Mouse (Mus musculus) liver, embryonic 14.5 days (tissue): ENCODE measurements at regions not wholly inside any gene's neighbourhood (a gene's known extent, or its start where the extent isn't known, plus 50 kb on each side); places are given as distances from the start of the nearest gene placed in this dataset.

Source experiments
- ATAC-seq: fragments of 200-750 bp; cut with Nextera tagmentation; 2 replicates; pipeline ENCODE4 v1.8.0; 2017; ENCODE audit warnings: moderate number of reproducible peaks, mild to moderate bottlenecking, moderate library complexity; ENCODE audit not compliant: insufficient read depth
- DNase-seq, 3 experiments: peaks; one replicate each; pipeline ENCODE4 v3.0.0-alpha.2; 2012 to 2013; ENCODE audit warnings: low read depth in 3 of 3, low spot score in 3 of 3
- H3K27ac ChIP-seq: fragments of 300-500 bp; sonication (generic); 2 replicates; pipeline ENCODE4 v1.5.1; 2014; ENCODE audit warnings: moderate library complexity, mild to moderate bottlenecking, control low read depth, inconsistent platforms
- H3K27me3 ChIP-seq: fragments of 300-500 bp; sonication (generic); 2 replicates; pipeline ENCODE4 v1.6.1; 2014; ENCODE audit warnings: mild to moderate bottlenecking, low read length, moderate library complexity; ENCODE audit not compliant: control insufficient read depth, insufficient read depth
- H3K36me3 ChIP-seq: fragments of 300-500 bp; sonication (generic); replicated peaks from 2 replicates; pipeline ENCODE4 v1.6.1; 2014; ENCODE audit warnings: low read depth; ENCODE audit not compliant: control insufficient read depth, insufficient read depth
- H3K4me1 ChIP-seq, 2 experiments: fragments of 200-500 bp in 1 of 2; fragments of 300-500 bp in 1 of 2; sonication (generic) in 1 of 2; replicated peaks; 2 replicates each; pipeline ENCODE4 v1.6.1; 2012 to 2014; ENCODE audit warnings: antibody characterized with exemption in 1 of 2, inconsistent platforms in 1 of 2, low read length in 1 of 2; ENCODE audit not compliant: control insufficient read depth in 2 of 2, insufficient read depth in 2 of 2
- H3K4me2 ChIP-seq: fragments of 300-500 bp; sonication (generic); 2 replicates; pipeline ENCODE4 v1.6.1; 2014; ENCODE audit warnings: low read depth, mild to moderate bottlenecking, control low read depth, moderate library complexity
- H3K4me3 ChIP-seq, 2 experiments: fragments of 200-500 bp in 1 of 2; fragments of 300-500 bp in 1 of 2; sonication (generic) in 1 of 2; 2 replicates each; pipeline ENCODE4 v1.5.1; 2012 to 2014; ENCODE audit warnings: low read depth in 2 of 2, low read length in 2 of 2, mild to moderate bottlenecking in 2 of 2, control low read depth in 1 of 2, inconsistent platforms in 1 of 2, moderate library complexity in 1 of 2; ENCODE audit not compliant: insufficient read depth in 1 of 2
- H3K9ac ChIP-seq: fragments of 300-500 bp; sonication (generic); replicated peaks from 2 replicates; pipeline ENCODE4 v1.6.1; 2014; ENCODE audit warnings: mild to moderate bottlenecking, control low read depth, moderate library complexity
- H3K9me3 ChIP-seq: fragments of 300-500 bp; sonication (generic); 2 replicates; pipeline ENCODE4 v1.6.1; 2016; ENCODE audit warnings: low read length, mixed read lengths; ENCODE audit not compliant: control insufficient read depth
- CTCF ChIP-seq: IDR thresholded peaks from 2 replicates; pipeline ENCODE4 v1.5.1; 2016; ENCODE audit warnings: antibody characterized with exemption, low read depth, control low read depth
- EP300 ChIP-seq: IDR thresholded peaks from 2 replicates; pipeline ENCODE4 v1.6.1; 2016; ENCODE audit warnings: antibody characterized with exemption, low read depth
- WGBS: fragments of 180-500 bp; shearing (Covaris S2); extraction: QIAGEN DNeasy Blood & Tissue Kit; methylation state at CpG from one replicate; pipeline ENCODE4 v1.1.7; 2014; ENCODE audit not compliant: insufficient replicate concordance; 5-methylcytosine and 5-hydroxymethylcytosine counted together

DNA sequence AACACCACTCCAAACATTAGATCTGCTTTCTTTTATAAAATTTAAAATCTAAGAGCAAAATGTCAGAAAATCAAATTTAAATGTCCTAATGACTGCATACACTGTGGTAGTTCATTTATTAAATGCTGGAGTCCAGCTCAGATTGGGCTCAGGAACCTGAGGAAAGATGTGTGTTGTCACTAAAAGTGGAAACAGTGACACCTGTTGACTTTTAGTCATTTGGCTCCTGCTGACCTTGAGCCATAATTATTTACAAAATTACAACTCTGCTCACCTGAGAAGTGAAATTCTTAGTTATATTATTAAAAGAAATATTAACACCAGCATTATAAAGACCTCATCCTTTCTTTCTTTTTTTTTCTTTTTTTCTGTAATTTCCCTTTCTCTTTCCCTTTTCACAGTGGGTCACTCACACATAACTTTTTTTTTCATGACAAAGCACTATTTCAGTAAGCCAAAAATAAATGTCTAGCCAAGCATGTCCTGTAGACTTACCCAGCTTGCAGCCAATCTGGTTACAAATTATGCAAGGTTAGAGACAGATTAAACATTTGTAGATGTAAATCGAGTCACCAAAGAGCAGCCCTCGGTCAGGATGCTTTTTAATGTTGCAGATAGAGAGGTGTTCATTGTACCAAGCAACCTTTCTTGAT is 288.9 kb upstream of the Tet2 start:
- 44% methylated on average over 2 of the region's 2 CpGs for WGBS
- H3K4me1 ChIP-seq, result no peaks in the 10 kb centered on the region
- ATAC-seq (no peak), DNase-seq (no peak)
- H3K27me3 ChIP-seq, result no peaks in the 10 kb centered on the region
- H3K4me2 ChIP-seq, result no peak overlapping the region
- no peak overlapping the region for H3K27ac ChIP-seq
- no peaks in the 10 kb centered on the region for H3K36me3 ChIP-seq
- TF ChIP-seq CTCF (no peak), EP300 (no peak)
- H3K9ac ChIP-seq, result no peak overlapping the region
- H3K9me3 ChIP-seq, result no peaks in the 10 kb centered on the region
- H3K4me3 ChIP-seq, result no peak overlapping the region

DNA sequence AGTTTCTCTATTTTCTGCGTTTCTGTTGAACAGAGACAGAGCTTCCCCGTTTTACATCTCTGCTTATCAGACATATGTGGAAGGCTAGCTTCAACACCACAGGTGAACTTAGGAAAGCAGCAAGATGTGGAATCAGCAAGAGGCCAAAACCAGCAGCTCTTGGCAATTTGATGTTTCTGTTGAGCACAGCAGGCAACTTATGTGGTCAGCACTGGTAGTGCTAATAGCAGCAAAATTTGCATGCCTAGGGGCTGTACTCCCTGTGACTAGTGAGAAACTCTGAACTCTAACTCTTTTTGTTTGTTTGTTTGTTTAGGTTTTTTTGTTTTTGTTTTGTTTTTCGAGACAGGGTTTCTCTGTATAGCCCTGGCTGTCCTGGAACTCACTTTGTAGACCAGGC is 289.5 kb upstream of the Tet2 start:
- DNase-seq (no peak), ATAC-seq (no peak)
- WGBS, result 42% methylated on average over 3 of the region's 3 CpGs

DNA sequence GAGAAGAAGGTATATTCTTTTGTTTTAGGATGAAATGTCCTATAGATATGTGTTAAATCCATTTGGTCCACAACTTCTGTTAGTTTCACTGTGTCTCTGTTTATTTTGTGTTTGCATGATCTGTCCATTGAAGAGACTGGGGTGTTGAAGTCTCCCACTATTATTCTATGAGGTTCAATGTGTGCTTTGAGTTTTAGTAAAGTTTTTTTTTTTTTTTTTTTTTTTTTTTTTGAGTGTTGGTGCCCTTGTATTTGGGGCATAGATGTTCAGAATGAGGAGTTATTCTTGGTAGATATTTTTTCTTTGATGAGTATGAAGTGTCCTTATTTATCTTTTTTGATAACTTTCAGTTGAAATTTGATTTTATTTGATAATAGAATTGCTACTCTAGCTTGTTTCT is 301.4 kb upstream of the Tet2 start:
- Histone ChIP-seq H3K27me3 (no peaks in the 10 kb centered on the region), H3K4me2 (no peak overlapping the region), H3K4me3 (no peak overlapping the region), H3K9me3 (no peaks in the 10 kb centered on the region), H3K9ac (no peak overlapping the region), H3K27ac (no peak overlapping the region), H3K36me3 (no peaks in the 10 kb centered on the region), H3K4me1 (no peaks in the 10 kb centered on the region)
- TF ChIP-seq EP300 (no peak), CTCF (no peak)
- no peak for DNase-seq
- ATAC-seq, result no peak

More for the DNA sequence above, 289.5 kb upstream of the Tet2 start:
- Histone ChIP-seq H3K27me3 (no peaks in the 10 kb centered on the region), H3K27ac (no peak overlapping the region), H3K9me3 (no peaks in the 10 kb centered on the region), H3K36me3 (no peaks in the 10 kb centered on the region), H3K4me3 (no peak overlapping the region), H3K4me2 (no peak overlapping the region), H3K9ac (no peak overlapping the region), H3K4me1 (no peaks in the 10 kb centered on the region)
- TF ChIP-seq EP300, result no peak
- no peak for TF ChIP-seq CTCF

DNA sequence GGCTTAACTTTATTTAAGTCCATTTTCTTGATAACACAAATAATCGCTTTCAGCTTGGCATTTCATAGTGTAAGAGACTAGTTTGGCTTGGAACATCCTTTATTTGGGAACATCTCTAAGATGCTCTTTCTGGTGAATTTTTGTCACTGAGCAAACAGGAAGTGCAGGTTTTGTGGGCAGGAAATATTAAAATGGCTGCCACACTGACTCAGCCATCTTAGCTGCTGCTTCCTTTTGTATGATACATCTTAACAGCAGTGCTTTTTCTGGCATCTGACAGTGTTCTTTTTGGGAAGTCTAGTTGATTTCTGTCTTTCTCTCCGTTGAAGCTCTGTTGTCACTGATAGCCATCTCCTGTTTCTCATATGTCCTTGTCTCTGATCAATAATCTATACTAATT is 329.4 kb upstream of the Tet2 start:
- Histone ChIP-seq H3K36me3 (no peaks in the 10 kb centered on the region), H3K9ac (no peak overlapping the region), H3K27ac (no peak overlapping the region), H3K27me3 (no peaks in the 10 kb centered on the region), H3K4me3 (no peak overlapping the region), H3K4me1 (no peaks in the 10 kb centered on the region; a peak in 1 of 4 replicates), H3K9me3 (no peaks in the 10 kb centered on the region), H3K4me2 (no peak overlapping the region)
- no peak for TF ChIP-seq EP300
- no peak for TF ChIP-seq CTCF
- ATAC-seq (no peak), DNase-seq (no peak)
- WGBS, result 45% methylated on average over 2 of the region's 2 CpGs

DNA sequence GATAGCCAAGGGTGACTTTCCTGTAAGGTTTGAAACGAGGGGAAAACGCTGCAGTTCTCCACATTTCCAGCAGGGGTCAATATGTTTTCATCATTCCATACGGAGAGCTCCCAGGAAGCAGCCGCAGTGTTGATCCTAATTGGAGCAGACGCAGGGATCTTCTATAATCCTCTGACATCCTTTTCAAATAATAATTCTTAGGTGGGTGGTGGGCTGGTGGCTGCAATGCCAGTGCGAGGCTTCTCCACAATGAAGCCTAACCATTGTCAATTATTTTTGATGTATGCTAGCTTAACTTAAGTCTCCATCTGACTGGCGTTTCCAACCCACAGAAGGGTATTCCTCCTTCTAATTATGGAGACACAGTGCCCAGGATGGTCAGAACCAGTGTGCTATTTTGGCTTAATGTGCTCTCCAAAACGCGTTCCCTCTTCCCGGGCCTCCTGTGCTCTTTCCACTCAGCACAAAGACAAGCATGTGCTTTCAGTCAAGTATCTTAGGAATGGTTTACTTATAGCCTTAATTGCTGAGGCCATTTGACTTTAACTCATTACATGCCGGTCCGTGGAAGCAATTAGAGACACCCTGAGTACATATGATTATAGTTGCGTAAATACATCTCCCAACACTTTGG is 331.6 kb upstream of the Tet2 start:
- TF ChIP-seq CTCF (peak; percentile 62), EP300 (no peak)
- no peak overlapping the region for H3K9ac ChIP-seq
- H3K27ac ChIP-seq, result no peak overlapping the region
- H3K4me3 ChIP-seq, result no peak overlapping the region
- WGBS, result 31% methylated on average over 13 of the region's 13 CpGs
- DNase-seq, result peak in 2 of 3 experiments; percentile 7 to 11
- H3K4me2 ChIP-seq, result no peak overlapping the region
- no peaks in the 10 kb centered on the region; a peak in 1 of 4 replicates for H3K4me1 ChIP-seq
- H3K27me3 ChIP-seq, result no peaks in the 10 kb centered on the region
- no peak for ATAC-seq
- no peaks in the 10 kb centered on the region for H3K36me3 ChIP-seq
- H3K9me3 ChIP-seq, result no peaks in the 10 kb centered on the region
